Mouse (Mus musculus) frontal cortex, postnatal 36 days (tissue): Measurements from ENCODE around the gene Lrit3.
A peak's percentile ranks its signal among the peaks of the same experiment; 100 is the strongest.

ENCODE experiments used
- DNase-seq, 2 experiments: peaks; one replicate each; pipeline ENCODE4 v3.0.0; 2022; ENCODE audit warnings: low spot score in 2 of 2

Gene Lrit3

GRCm38 (mm10) chr3:129803765-129804164 lies at the start of gene Lrit3:
TSS of gene Lrit3 (minus strand) at chr3:129804030.
- no peak for DNase-seq

GRCm38 (mm10) chr3:129846846-129847245 lies 43.0 kb upstream of the Lrit3 start:
- DNase-seq, result no peak

GRCm38 (mm10) chr3:129845868-129846267 lies 42.0 kb upstream of the Lrit3 start:
- DNase-seq, result no peak

GRCm38 (mm10) chr3:129838017-129838416 lies 34.2 kb upstream of the Lrit3 start:
- no peak for DNase-seq

- no peak for DNase-seq
Observed at GRCm38 (mm10) chr3:129836965-129837364, 33.1 kb upstream of the Lrit3 start.

- no peak for DNase-seq
Observed at GRCm38 (mm10) chr3:129836051-129836697, 32.3 kb upstream of the Lrit3 start.

- DNase-seq, result no peak
Observed at GRCm38 (mm10) chr3:129835388-129835934, 31.6 kb upstream of the Lrit3 start, which contains the start of gene Cfi. TSS of gene Cfi (plus strand) at chr3:129835884.

- DNase-seq, result peak; percentile 95 to 97
Observed at GRCm38 (mm10) chr3:129831035-129831568, 27.3 kb upstream of the Lrit3 start, which contains the start of gene Gar1. TSS of gene Gar1 (minus strand) at chr3:129831396.

GRCm38 (mm10) chr3:129830626-129831025 lies 26.8 kb upstream of the Lrit3 start:
- DNase-seq, result peak in 1 of 2 experiments; percentile 32

- no peak for DNase-seq
Observed at GRCm38 (mm10) chr3:129827691-129828090, 23.9 kb upstream of the Lrit3 start.

GRCm38 (mm10) chr3:129826691-129827090 lies 22.9 kb upstream of the Lrit3 start:
- no peak for DNase-seq

- no peak for DNase-seq
Observed at GRCm38 (mm10) chr3:129824891-129825290, 21.1 kb upstream of the Lrit3 start.

GRCm38 (mm10) chr3:129824146-129824545 lies 20.3 kb upstream of the Lrit3 start:
- DNase-seq, result no peak

GRCm38 (mm10) chr3:129823293-129823692 lies 19.5 kb upstream of the Lrit3 start:
- peak in 1 of 2 experiments; percentile 21 for DNase-seq

GRCm38 (mm10) chr3:129822206-129822775 lies 18.5 kb upstream of the Lrit3 start, which contains the start of gene Rrh:
TSS of gene Rrh (minus strand) at chr3:129822587.
- DNase-seq, result no peak

GRCm38 (mm10) chr3:129821736-129822135 lies 17.9 kb upstream of the Lrit3 start:
- no peak for DNase-seq

- no peak for DNase-seq
Observed at GRCm38 (mm10) chr3:129820847-129821246, 17.0 kb upstream of the Lrit3 start.

- DNase-seq, result no peak
Observed at GRCm38 (mm10) chr3:129799011-129799410, 4.8 kb downstream of the Lrit3 start.

GRCm38 (mm10) chr3:129798551-129798950 lies 5.3 kb downstream of the Lrit3 start:
- no peak for DNase-seq

- DNase-seq, result no peak
Observed at GRCm38 (mm10) chr3:129797341-129797740, 6.5 kb downstream of the Lrit3 start.

GRCm38 (mm10) chr3:129793801-129794200 lies 10.0 kb downstream of the Lrit3 start:
- DNase-seq, result no peak

- DNase-seq, result no peak
Observed at GRCm38 (mm10) chr3:129782746-129783145, 21.1 kb downstream of the Lrit3 start.

GRCm38 (mm10) chr3:129781435-129781834 lies 22.4 kb downstream of the Lrit3 start:
- no peak for DNase-seq
